Mouse (Mus musculus) cerebellum, adult 8-10 months (tissue): ENCODE data around the gene C1qtnf3.

Experiments used
- DNase-seq: peaks from one replicate; pipeline ENCODE4 v3.0.0; 2022

C1qtnf3 gene

DNA sequence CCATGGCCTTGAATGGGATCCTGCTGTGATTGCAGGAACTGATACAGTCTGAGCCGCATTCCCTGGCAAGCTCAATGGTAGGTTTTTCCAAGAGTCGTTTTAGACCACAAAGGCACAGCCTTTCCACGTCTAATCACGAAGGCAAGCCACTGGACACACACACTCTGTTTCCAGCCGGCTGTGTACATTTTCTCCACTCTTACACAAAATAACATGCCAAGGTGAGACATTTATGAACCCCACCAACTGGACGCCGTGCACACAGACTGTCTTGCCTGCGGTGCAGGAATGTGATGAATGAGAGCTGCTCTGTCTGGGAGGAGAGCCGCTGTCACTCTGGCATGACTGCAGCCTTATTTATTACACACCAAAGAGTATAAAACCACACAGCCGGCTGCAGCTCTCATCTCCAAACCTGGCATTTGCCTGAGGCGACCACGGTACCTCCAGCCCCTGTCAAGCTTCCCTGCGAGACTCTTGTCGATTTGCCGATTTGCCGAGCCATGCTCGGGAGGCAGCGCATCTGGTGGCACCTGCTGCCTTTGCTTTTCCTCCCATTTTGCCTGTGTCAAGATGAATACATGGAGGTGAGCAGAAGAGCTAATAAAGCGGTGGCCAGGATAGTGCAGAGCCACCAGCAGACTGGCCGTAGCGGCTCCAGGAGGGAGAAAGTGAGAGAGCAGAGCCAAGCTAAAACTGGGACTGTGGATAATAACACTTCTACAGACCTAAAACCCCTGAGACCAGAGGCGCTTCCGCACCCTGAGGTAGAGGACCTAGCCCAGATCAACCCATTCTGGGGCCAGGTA lies at the start of gene C1qtnf3:
Gene C1qtnf3 (plus strand): TSS at position 382 of the 809 bp plus-strand sequence.
- no peak for DNase-seq

DNA sequence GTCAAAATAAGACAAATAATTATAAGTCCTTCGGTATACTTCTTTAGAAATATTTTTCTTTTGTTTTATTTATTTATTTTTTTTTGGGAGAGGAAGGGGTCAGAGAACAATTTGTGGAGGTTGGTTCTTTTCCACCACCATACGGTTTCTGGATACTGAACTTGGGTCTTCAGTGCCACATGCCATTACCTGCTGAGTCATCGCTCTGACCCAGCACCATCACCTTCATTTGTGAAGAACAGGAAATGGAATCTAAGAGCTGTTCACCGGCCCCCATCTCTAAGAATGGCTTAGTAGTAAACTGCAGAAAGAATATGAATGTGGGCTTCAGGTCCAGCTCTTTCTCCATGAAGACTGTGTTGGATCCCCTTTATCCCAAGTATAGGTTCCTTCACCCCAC lies 49.8 kb upstream of the C1qtnf3 start:
- no peak for DNase-seq

DNA sequence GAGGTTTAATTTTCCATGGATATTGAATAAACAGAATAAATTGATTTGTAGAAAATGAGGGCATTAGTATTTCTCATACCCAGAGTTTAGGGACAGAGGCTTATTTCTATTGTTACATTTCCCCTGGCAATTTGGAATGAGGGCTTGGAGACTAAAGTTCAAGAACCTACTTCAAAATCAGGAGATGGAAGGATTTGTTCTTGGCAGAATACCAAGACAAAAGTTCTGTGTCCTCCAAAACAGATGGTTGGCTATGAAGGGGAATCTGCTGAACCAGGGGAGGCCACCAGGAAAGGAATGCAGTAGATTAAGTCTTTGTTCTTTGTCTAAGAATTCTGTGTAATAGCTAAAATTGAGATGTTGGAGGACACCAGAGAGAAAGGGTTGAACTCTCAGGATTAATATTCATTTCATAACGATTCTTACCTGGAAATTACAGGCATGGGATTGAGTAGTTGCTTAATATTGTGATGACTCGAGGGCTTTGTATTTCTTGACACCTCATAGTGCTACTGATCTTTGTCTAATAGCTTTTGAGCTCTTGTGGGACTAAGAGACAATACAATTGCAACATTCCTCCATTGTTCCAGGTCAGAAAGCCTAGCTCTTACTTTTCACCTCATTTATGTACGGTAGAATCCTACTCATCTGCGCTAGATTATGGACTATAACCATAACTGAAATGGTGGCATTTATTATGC lies 35.4 kb upstream of the C1qtnf3 start:
- no peak for DNase-seq

DNA sequence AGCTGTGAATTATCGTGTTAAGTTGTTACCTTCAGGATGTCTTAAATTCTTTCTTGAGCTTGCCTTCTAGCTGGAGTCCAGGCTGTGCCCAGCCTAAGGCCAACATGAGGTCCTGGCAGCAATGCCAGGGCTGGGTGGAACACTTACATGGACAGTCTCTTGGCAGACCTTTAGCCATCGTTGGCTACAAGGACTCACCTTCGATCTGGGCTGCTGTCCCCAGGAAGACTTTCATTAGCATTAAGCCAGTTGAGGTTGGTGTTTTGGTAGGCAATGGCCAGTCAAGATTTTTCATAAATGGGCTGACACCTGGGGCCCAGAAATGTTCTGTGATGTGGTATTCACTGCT lies 34.8 kb upstream of the C1qtnf3 start:
- no peak for DNase-seq

DNA sequence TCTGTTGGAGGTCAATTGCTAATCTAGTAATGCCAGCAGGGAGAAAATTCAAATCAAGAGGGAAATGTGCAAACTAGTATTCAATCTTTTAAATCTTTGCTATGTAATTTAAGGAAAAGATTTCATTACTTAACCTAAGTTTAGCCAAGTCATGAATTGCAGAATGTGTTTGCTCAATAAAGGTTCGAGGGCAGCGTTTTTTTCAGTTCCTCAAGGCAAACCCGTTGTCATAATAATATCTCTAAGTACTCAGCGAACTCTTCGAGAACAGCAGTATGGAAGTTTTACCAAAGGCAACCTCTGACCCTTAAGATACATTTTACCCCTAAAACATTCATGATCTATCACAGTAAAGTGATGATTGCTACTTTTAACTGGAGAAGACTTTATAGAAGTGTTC lies 31.9 kb upstream of the C1qtnf3 start:
- no peak for DNase-seq

DNA sequence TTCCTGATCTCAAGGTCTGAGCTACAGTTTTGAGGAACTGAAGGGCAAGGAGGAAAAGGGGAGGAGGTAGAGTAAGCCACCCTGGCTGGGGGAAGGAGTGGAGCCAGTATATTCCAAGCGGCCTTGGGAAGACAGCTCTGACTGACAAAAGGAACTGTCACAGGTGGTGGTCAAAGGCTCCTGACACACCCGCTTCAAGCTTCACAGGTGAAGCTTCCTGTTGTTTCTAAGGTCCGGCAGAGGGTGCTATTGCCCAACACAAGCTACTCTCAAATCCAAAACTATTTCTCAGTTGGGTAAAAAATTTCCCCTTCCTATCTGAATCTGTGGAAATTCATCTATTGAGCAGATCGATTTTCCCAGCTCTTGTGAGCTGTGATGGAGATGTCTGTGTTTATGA lies 31.1 kb upstream of the C1qtnf3 start:
- DNase-seq: no peak

DNA sequence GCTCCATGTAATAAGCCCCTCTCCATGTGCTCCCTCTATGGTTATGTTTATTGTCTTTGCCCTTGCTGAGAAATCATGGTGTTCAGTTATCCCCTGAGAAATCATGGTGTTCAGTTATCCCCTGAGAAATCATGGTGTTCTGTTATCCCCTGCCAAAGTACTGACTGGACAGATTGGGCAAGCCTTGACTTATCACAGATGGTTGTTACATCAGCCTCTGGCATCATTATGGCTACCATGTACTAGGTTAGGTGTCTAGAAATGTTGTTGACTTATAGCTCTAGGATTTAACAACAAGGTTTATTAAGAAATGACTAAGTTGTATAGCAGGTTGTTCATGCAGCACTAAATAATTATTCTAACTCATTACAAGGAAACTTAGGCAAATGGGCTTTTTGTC lies 30.1 kb upstream of the C1qtnf3 start:
- DNase-seq: no peak

DNA sequence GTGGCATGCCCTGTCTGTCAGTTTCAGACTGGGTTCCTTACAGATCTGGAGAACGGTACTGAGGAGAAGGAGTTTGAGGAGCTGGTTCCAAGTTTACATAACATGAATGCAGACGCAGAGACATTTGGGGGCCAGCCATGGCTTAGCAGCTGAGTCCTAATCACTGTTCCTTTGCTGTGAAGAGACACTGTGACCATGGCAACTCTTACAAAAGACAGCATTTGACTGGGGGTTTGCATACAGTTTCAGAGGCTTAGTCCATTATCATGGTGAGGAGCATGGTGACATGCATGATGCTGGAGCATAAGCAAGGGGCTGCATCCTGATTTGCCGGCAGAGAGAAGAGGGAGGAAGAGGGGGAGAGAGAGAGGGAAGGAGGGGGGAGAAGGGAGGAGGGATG lies 29.6 kb upstream of the C1qtnf3 start:
- no peak for DNase-seq

DNA sequence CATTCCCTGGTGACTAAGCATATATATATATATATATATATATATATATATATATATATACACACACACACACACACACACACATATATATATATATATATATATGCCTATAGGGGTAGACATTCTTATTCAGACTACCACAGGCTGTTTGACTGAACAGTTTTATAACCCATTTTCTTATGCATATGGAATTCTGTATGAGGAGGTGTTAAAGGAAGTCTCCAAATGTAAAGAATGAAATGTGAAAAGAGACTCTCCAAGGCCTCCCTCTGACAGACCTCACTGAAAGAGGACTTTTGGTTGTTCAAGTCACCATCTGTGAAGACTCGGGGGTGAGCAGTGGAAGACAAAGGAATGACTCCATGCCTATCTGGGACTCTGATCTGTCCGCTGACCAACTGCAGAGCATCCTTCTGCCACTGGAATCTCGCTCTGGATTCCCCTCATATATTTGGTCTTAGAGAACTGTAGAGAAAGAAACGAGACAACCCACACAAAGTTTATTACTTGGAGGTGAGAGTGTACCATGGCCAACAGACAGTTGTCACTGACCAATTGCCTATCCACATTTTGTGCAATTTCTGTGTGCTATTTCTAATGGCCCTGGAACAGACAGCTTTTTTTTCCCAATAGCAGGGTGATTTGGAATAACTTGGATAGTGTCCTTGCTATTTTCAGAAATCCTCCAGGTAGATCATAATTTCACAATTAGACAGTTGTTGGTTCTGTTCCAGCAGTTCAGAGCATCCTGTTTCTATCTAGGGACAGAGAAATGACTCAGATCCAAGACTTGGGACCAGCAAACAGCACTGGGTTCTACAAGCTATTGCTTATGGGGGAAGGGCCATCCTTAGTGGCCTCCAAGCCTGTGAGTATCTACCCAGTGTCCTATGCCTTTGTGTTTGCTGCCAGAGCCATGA lies 28.8 kb upstream of the C1qtnf3 start:
- peak; percentile 21 for DNase-seq

DNA sequence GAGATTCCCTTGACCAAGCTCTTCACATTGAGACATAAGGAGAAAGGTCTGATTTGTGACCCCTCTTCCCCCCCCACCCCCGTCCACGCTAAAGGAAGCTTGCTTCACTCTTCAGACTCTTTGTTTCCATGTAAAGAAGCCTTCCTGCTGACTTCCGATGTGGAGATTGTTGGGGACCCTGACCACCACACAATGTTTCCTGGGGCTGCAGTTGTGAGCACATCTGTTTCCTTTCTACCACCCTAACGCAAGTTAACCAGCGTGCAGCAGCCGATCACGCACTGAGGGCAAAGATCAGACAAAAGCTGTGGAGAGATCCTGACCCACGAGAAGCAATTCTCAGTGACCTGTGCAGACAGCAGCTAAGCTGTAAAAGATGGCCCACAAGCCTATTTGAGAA lies 24.8 kb upstream of the C1qtnf3 start:
- no peak for DNase-seq

DNA sequence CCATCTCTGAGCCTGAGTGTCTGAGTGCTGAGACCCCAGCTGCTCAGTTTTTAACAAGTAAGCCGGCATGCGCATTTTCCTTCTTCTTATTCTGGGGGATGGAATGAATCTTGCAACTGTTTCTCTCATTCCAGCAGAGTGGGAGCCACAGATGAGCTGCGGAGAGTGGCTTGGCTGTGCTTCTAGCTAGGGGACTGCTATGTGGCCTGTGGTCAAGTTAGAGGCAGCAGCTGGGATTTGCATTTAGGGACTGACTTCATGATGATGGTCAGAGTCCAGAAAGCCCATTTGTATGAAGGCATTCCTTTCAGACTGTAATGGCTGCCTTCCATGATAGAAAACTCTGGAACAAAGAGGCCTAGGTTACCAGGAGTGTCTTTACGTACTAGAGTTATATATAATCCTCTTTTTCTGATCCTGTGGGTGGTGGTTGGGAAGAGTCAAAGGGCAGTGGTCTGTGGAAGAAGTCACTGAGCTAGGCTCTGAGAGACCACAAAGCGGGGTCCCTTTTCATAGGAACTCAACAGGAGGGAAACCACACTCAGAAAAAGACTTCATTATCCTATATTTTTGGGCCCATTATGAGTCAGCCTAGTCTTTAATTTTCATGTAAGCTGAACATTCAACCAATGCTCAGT lies 23.4 kb upstream of the C1qtnf3 start:
- DNase-seq: no peak

DNA sequence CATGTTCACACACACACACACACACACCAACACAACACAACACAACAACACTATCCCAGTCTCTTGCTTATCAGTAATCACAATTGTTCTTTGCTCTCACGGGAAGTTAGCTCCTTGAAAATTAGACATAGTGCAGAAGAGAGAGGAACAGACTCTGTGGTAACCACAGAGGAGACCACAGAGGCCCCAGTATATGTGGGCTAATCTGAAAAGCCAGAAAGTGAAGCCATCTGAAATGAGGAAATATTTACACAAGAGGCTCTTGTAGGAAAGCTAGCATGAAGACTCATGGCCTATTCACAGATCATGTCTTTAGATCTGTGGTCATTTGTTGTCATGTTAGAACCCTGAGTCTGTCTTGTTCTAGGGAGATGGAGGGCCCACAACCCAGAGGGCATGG lies 18.2 kb upstream of the C1qtnf3 start:
- no peak for DNase-seq

DNA sequence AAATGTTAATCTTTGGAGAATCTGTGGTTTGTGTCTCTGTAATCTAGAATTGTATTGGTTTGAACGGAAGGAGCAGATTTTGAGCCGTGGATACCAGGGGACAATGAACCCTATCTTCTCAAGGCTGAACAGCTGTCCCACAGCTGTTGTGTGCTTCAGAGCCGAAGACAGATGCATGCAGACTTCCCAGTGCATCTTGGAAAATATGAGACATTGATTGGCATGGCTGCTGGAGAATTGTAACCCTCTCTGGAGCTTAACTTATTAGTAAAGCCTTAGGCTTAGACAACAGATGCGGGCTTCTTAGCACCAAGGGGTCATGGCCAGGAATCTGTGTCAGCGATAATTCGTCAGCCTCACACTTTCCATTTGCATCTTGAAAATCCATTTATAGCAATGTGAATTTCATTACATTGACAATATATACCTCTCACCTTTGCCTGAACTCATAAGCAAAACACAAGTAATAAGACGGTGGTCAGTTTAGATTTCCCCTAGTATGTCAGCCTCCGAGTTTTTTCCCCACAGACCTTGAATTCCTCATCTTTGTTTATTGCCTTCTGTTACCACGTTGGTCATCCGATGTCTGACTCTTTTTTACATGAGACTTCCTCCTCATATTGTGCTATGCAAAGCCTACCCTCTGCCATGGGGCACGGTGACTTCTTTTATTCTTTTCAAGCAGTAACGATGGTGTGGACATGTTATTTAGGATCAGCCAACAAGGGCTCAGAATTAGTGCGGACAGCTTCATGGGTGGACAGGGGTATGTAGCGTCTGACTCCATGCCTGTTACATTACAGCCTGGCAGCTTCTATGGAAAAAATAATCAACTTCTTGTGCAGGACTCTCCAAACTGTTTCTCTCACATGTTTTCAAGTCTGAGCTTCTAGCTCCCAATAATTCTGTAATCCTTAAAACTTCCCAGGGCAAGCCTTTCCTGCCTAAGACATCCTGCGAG lies 11.7 kb upstream of the C1qtnf3 start:
- no peak for DNase-seq

DNA sequence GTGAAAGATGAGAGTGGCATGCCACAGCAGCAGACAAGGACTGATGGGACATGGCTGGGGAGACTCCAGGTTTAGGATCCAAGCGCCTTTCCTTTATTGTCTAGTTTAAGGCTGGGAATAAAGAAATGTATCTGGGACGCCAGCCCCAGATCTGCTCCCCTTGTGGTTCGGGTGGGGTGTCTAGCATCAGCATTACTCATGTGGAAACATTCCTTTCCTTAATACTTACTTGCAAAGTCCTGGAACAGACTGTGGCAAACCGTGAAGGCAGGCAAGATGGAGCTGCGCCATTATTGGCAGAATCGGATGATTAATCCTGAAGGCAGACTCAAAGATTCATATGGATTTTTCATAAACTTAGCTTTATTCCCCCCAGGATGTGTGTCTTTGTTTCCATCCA lies 10.2 kb upstream of the C1qtnf3 start:
- DNase-seq: no peak

DNA sequence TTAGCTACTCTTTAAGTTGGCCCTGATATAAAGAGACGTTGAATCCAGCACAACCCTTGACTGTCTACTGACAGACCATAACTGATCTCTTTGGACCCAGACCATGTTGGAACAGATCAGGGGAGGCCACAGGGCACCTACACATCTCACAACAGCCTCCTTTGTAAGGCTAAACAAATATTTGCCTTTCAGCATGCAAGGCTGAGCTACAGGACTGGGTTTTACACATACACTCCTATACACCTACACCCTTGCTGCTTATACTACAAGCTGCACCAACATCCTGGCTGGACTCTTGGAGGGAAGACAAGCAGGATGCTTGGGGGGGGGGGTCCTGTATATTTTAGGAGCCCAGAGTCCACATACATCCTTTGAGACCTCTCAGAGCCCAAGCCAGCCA lies 4.3 kb upstream of the C1qtnf3 start:
- DNase-seq: no peak

DNA sequence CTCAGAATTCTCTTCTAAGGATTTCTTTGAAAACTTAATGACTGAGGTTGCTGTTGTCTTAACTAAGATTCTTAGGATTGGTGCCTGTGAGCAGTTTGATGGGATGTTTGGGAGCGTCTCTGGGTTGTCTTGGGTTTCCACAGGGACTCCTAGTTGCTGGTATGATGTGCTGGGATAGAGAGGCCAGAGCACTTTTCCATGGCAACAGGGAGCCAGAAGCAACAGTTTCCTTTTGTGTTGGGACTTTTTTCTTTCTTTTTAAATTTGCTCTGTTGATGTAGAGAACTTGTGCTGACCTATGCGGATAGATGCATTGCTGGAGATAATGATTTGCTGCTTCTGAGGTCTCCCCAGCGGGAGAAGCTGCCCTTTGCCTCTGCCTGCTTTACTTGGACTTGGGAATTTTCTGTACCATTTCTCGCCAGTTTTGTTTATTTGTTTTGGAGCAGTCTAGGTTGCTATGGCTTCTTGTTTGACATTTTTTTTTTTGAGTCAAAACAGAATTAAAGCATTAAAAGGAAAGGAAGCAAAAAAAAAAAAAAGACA lies 701 bp downstream of the C1qtnf3 start:
- DNase-seq: no peak

DNA sequence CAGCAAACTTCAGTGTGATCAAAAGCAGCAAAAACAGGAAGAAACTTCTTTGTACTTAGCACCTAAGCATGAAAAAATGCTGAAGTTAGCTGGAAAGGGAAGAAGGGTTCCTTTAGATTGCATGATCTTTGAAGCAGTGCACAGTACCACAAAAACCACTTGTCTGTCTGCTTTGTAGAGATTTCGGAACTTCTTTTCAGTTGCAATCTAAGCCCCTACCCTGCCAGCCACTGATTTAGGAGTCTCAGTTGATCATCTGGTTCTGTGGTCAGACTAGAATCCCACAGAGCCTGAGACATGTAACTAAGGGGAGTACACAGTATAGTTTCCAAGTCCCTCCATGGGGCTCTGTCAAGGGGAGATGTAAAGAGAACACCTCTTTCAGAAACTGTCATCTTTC lies 1.3 kb downstream of the C1qtnf3 start:
- no peak for DNase-seq

DNA sequence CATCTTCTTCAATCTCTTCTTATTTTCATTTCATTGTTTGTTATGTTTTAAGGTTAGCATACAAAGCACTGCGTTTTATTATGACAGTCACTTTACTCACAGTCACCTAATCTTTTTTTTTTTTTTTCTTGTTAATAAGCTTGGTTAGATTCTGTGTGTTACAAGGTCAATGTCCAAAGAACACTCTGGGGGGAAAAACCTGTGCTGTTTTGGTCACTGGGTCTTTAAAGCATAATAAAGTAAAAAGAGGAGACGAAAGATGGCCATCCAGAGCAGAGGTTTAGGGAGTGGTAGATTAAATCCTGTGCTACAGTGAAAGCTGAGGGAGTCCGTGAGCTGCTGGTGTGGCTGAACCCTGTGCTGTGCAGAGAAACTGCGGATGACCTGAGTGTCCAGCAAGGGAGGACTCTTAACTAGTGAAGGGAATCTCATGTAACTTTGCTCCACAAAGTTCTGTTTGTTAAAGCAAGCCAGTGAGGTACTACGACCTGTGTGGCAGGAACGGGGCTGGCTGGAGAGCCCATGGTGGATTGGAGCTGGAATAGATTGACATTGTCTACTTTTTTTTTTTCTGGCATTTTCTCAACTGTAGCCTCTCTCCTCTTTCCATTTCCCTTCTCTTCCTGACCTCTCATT lies 2.4 kb downstream of the C1qtnf3 start:
- no peak for DNase-seq

DNA sequence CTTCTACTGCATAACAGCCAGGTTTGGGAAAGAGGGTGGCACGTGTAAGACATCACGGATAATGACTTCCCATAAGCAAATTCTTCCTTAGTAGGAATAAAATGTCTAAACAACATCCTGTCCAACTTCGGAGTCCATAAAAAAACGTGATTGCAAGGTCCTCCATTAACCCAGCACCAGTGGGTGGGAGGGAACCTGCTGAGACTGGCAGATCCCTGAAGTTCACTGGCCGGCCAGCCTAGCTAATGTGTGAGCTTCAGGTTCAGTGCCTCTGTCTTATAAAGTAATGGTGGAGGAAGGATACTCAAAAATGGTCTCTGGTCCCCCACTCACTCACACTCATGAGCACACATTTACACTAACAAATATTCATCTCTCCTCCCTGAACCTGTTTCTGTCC lies 3.0 kb downstream of the C1qtnf3 start:
- DNase-seq: no peak

DNA sequence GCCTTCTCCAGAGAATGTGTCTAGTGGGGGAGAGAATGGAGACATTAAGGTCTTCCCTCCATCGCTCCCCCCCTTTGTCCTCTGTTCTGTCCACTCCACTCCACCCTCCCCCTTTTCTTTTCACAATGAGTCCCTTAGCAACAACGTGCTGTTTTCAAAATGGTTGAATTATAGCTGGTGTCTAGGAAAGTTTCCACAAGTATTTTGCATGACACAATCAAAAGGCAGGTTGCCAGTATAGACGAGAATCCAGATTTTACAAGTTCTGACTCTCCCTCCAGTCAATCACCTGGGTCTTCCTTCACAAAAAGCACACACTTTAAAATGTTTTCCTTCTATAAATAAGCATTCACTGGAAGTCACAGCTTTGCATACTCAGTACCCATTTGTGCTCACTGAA lies 4.6 kb downstream of the C1qtnf3 start:
- DNase-seq: no peak
